Mouse (Mus musculus): ENCODE results near the gene Ppm1f. TPM values are rescaled to one million over a fixed set of nuclear protein-coding genes. Genes with fewer than 3 reads are reported as not detected.
A peak's percentile ranks its signal among the peaks of the same experiment; 100 is the strongest.
"Not testable (repeated sequence)": the region's sequence is repeated elsewhere in the genome, so short reads cannot be mapped to it uniquely, and the experiment has no call there.

The Ppm1f gene
- 0.78 TPM in 1 of 2 replicates, not detected in the other for polyA plus RNA-seq (2012; ENCODE audit: insufficient read depth, low replicate concordance)

- no peaks in the 10 kb centered on the region for H3K27me3 ChIP-seq (replicated peaks)
- no peak for TF ChIP-seq FLI1 (IDR thresholded peaks at IDR 0.05; ENCODE audit: low read length)
- no peak for TF ChIP-seq GATA1 (IDR thresholded peaks at IDR 0.05; ENCODE audit: borderline replicate concordance, low read length)
- no peaks in the 10 kb centered on the region for H3K9me3 ChIP-seq
- peaks cover 41% of the 10 kb centered on the region for H3K4me1 ChIP-seq
- peak within 1 kb of the TSS; percentile 95 for H3K4me3 ChIP-seq (replicated peaks)
- peaks cover 40% of the 10 kb centered on the region for H3K36me3 ChIP-seq (replicated peaks; ENCODE audit: low read length)
Measured at GRCm38 (mm10) chr16:16896382-16897055, at the start of gene Ppm1f. TSS of gene Ppm1f (plus strand) at chr16:16896469.

- Histone ChIP-seq H3K4me1 (peaks cover 3% of the 10 kb centered on the region; the same call in 1 of the 2 replicates), H3K36me3 (replicated peaks; ENCODE audit: low read length) (no peaks in the 10 kb centered on the region), H3K27me3 (replicated peaks) (no peaks in the 10 kb centered on the region), H3K9me3 (0 out of 2 replicates have a peak, but pooled peaks cover 3% of the 10 kb centered on the region), H3K4me3 (replicated peaks) (no peak overlapping the region)
- TF ChIP-seq FLI1 (IDR thresholded peaks at IDR 0.05; ENCODE audit: low read length): no peak
- no peak for TF ChIP-seq GATA1 (IDR thresholded peaks at IDR 0.05; ENCODE audit: borderline replicate concordance, low read length)
Measured at GRCm38 (mm10) chr16:16849196-16849595, 47.1 kb upstream of the Ppm1f start.

- H3K4me1 ChIP-seq: peaks cover 16% of the 10 kb centered on the region
- TF ChIP-seq FLI1 (IDR thresholded peaks at IDR 0.05; ENCODE audit: low read length): no peak
- no peak for TF ChIP-seq GATA1 (IDR thresholded peaks at IDR 0.05; ENCODE audit: borderline replicate concordance, low read length)
- H3K4me3 ChIP-seq (replicated peaks): no peak overlapping the region
- H3K9me3 ChIP-seq: 0 out of 2 replicates have a peak, but pooled peaks cover 3% of the 10 kb centered on the region
- no peaks in the 10 kb centered on the region for H3K27me3 ChIP-seq (replicated peaks)
- H3K36me3 ChIP-seq (replicated peaks; ENCODE audit: low read length): no peaks in the 10 kb centered on the region
Measured at GRCm38 (mm10) chr16:16852411-16852810, 43.9 kb upstream of the Ppm1f start.

GRCm38 (mm10) chr16:16854836-16855235 is 41.4 kb upstream of the Ppm1f start:
- Histone ChIP-seq H3K4me3 (replicated peaks) (no peak overlapping the region), H3K9me3 (no peaks in the 10 kb centered on the region), H3K4me1 (peaks cover 25% of the 10 kb centered on the region), H3K27me3 (replicated peaks) (no peaks in the 10 kb centered on the region), H3K36me3 (replicated peaks; ENCODE audit: low read length) (no peaks in the 10 kb centered on the region)
- TF ChIP-seq GATA1 (IDR thresholded peaks at IDR 0.05; ENCODE audit: borderline replicate concordance, low read length) (no peak), FLI1 (IDR thresholded peaks at IDR 0.05; ENCODE audit: low read length) (no peak)

GRCm38 (mm10) chr16:16855541-16855940 is 40.7 kb upstream of the Ppm1f start:
- H3K27me3 ChIP-seq (replicated peaks): no peaks in the 10 kb centered on the region
- no peaks in the 10 kb centered on the region for H3K9me3 ChIP-seq
- TF ChIP-seq FLI1 (IDR thresholded peaks at IDR 0.05; ENCODE audit: low read length) (no peak), GATA1 (IDR thresholded peaks at IDR 0.05; ENCODE audit: borderline replicate concordance, low read length) (no peak)
- H3K4me1 ChIP-seq: peaks cover 25% of the 10 kb centered on the region
- no peak overlapping the region for H3K4me3 ChIP-seq (replicated peaks)
- no peaks in the 10 kb centered on the region for H3K36me3 ChIP-seq (replicated peaks; ENCODE audit: low read length)

GRCm38 (mm10) chr16:16856054-16856453 is 40.2 kb upstream of the Ppm1f start:
- H3K9me3 ChIP-seq; H3K36me3 ChIP-seq (replicated peaks; ENCODE audit: low read length); H3K27me3 ChIP-seq (replicated peaks); H3K4me3 ChIP-seq (replicated peaks): not testable (repeated sequence)
- H3K4me1 ChIP-seq: peaks cover 25% of the 10 kb centered on the region

GRCm38 (mm10) chr16:16856731-16857476 is 39.4 kb upstream of the Ppm1f start:
- Histone ChIP-seq H3K27me3 (replicated peaks) (peaks cover 3% of the 10 kb centered on the region), H3K36me3 (replicated peaks; ENCODE audit: low read length) (no peaks in the 10 kb centered on the region), H3K9me3 (no peaks in the 10 kb centered on the region), H3K4me1 (peaks cover 30% of the 10 kb centered on the region), H3K4me3 (replicated peaks) (no peak overlapping the region)
- TF ChIP-seq FLI1 (IDR thresholded peaks at IDR 0.05; ENCODE audit: low read length) (no peak), GATA1 (IDR thresholded peaks at IDR 0.05; ENCODE audit: borderline replicate concordance, low read length) (no peak)

GRCm38 (mm10) chr16:16862288-16862687 is 34.0 kb upstream of the Ppm1f start:
- no peak overlapping the region for H3K4me3 ChIP-seq (replicated peaks)
- H3K36me3 ChIP-seq (replicated peaks; ENCODE audit: low read length): no peaks in the 10 kb centered on the region
- no peak for TF ChIP-seq GATA1 (IDR thresholded peaks at IDR 0.05; ENCODE audit: borderline replicate concordance, low read length)
- TF ChIP-seq FLI1 (IDR thresholded peaks at IDR 0.05; ENCODE audit: low read length): no peak
- peaks cover 37% of the 10 kb centered on the region for H3K4me1 ChIP-seq
- H3K27me3 ChIP-seq (replicated peaks): peaks cover 3% of the 10 kb centered on the region
- H3K9me3 ChIP-seq: no peaks in the 10 kb centered on the region

GRCm38 (mm10) chr16:16863978-16864377 is 32.3 kb upstream of the Ppm1f start, which contains the start of gene Igll1:
TSS of gene Igll1 (minus strand) at chr16:16863985.
- Histone ChIP-seq H3K27me3 (replicated peaks) (peaks cover 3% of the 10 kb centered on the region), H3K4me1 (peaks cover 28% of the 10 kb centered on the region), H3K9me3 (no peaks in the 10 kb centered on the region), H3K4me3 (replicated peaks) (no peak within 1 kb of the TSS), H3K36me3 (replicated peaks; ENCODE audit: low read length) (no peaks in the 10 kb centered on the region)
- no peak for TF ChIP-seq GATA1 (IDR thresholded peaks at IDR 0.05; ENCODE audit: borderline replicate concordance, low read length)
- TF ChIP-seq FLI1 (IDR thresholded peaks at IDR 0.05; ENCODE audit: low read length): no peak

GRCm38 (mm10) chr16:16865217-16865616 is 31.1 kb upstream of the Ppm1f start:
- Histone ChIP-seq H3K36me3 (replicated peaks; ENCODE audit: low read length) (no peaks in the 10 kb centered on the region), H3K4me3 (replicated peaks) (no peak overlapping the region), H3K9me3 (no peaks in the 10 kb centered on the region), H3K27me3 (replicated peaks) (peaks cover 3% of the 10 kb centered on the region), H3K4me1 (peaks cover 28% of the 10 kb centered on the region)
- TF ChIP-seq GATA1 (IDR thresholded peaks at IDR 0.05; ENCODE audit: borderline replicate concordance, low read length) (no peak), FLI1 (IDR thresholded peaks at IDR 0.05; ENCODE audit: low read length) (no peak)
